Mouse (Mus musculus) spleen, adult 2 months (tissue): Measurements from ENCODE around the gene Cd160.

Source experiments
- CTCF ChIP-seq: fragments of 200-500 bp; IDR thresholded peaks from 2 replicates; pipeline ENCODE4 v1.5.1; 2011; ENCODE audit warnings: mild to moderate bottlenecking, inconsistent platforms; ENCODE audit not compliant: insufficient read depth, insufficient read length, insufficient replicate concordance; ENCODE audit errors: extremely low read depth
- POLR2A ChIP-seq: fragments of 200-500 bp; IDR thresholded peaks from 2 replicates; pipeline ENCODE4 v1.6.1; 2011; ENCODE audit warnings: low read depth, low read length, inconsistent platforms

DNA sequence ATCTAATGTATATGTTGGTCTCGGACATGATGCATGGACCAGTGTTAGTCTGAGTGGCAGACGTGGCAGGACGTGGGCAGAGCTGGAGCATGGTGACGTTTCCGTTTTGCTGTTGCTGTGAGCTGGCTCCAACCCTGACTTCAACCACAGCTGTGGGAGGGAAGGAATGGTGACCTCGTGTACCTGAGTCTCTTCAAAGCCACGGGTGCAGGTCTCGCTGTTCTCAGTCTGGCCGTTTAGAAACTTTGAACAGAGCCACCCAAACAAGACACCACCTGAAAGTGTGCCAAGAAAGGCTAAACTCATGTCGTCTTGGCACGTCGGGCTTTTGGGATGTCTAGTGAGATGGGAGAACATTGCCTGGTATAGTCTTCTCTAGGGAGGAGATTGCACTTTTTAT, 17.8 kb upstream of the Cd160 start:
- no peak for TF ChIP-seq CTCF
- no peak for TF ChIP-seq POLR2A
